Mouse (Mus musculus): ENCODE data around the gene Wdr66.

- TF ChIP-seq POLR2A (IDR thresholded peaks at IDR 0.05; ENCODE audit: insufficient read depth, low read length) (no peak), CTCF (IDR thresholded peaks at IDR 0.05; ENCODE audit: low read depth, low read length) (peak; percentile 67)
Observed at GRCm38 (mm10) chr5:123288079-123288478, 36.2 kb downstream of the Wdr66 start.
